Mouse (Mus musculus): ENCODE results near the gene Gm5938.

The Gm5938 gene

GRCm38 (mm10) chrX:78125167-78125566 lies at the start of gene Gm5938:
TSS of gene Gm5938 (plus strand) at chrX:78125467.
- DNase-seq (ENCODE audit: low read depth, low spot score) = no peak

- DNase-seq (ENCODE audit: low read depth, low spot score) = no peak
These were observed 34.0 kb upstream of the Gm5938 start, which contains the start of gene Obp1a for GRCm38 (mm10) chrX:78091274-78091673. TSS of gene Obp1a (minus strand) at chrX:78091374.
